Mouse (Mus musculus) erythroblast, adult 5-6 weeks (primary cell): ENCODE measurements around the gene Zfp286. TPM values are rescaled to one million over a fixed set of nuclear protein-coding genes. Genes with fewer than 3 reads are reported as not detected.
"Not testable (repeated sequence)": the region's sequence is repeated elsewhere in the genome, so short reads cannot be mapped to it uniquely, and the experiment has no call there.

Source experiments
- ATAC-seq: replicated peaks from 2 replicates; pipeline ENCODE4 v1.8.0; 2016; ENCODE audit warnings: moderate number of reproducible peaks, mild to moderate bottlenecking, moderate TSS enrichment, inconsistent platforms; ENCODE audit not compliant: poor library complexity, low FRiP score, severe bottlenecking
- total RNA-seq, 2 experiments: library from RNA; stranded (forward) in 1 of 2; stranded (reverse) in 1 of 2; fragments of 150-400 nt in 1 of 2; fragments of 200-764, 138-1000 nt in 1 of 2; gene quantifications; 2 replicates each; pipeline versions ENCODE4 v1.2.3 to v1.2.4; 2015 to 2017; ENCODE audit warnings: low replicate concordance in 2 of 2

Zfp286 gene
- total RNA-seq, 2 experiments from 2014 or later, result not detected

GRCm38 (mm10) chr11:62807965-62808364 is 18.7 kb upstream of the Zfp286 start:
- ATAC-seq, result no peak

GRCm38 (mm10) chr11:62804119-62804518 is 14.9 kb upstream of the Zfp286 start:
- no peak for ATAC-seq

DNA sequence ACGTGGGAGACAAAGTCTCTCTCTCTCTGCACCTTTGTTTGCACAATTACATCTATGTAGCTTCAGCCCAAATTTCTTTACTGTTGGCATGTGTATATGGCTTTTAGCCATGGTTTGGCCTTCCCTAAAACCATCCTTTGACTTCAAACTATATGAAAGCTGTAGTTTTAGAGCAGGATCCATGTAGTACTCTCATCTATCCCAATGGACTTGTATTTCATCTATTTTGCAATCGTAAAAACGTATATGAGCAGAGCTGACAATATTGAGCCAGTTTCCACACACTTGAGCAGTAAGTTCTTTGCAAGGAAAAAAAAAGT is 315 bp upstream of the Zfp286 start:
- no peak for ATAC-seq

- no peak for ATAC-seq
These were observed 12.8 kb downstream of the Zfp286 start for GRCm38 (mm10) chr11:62776510-62776909.

- ATAC-seq, result no peak
These were observed 28.4 kb downstream of the Zfp286 start for GRCm38 (mm10) chr11:62760755-62761457.

GRCm38 (mm10) chr11:62758491-62758890 is 30.8 kb downstream of the Zfp286 start:
- no peak for ATAC-seq

DNA sequence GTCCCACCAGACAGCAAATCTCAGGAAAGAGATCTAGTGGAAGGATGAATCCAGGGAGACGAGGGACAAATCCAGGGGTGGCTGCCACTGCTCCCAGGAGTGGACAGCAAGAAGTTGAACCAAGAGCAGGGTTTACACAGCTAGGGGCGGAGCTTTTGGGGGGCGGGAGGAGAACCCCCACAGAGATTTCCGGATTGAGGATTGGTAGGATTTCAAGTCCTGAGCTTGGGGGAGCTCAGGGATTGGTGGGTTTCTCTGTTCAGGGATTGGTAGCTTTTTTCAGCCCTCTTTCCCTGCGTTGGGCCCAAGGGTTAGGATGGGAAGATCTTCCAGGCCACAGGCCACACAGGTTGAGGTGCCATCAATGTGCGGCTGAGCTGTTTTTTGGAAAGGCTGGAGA is 31.4 kb downstream of the Zfp286 start:
- no peak for ATAC-seq

- no peak for ATAC-seq
These were observed 32.1 kb downstream of the Zfp286 start for GRCm38 (mm10) chr11:62757143-62757507.

- peak; percentile 88 for ATAC-seq
These were observed 32.7 kb downstream of the Zfp286 start for GRCm38 (mm10) chr11:62756456-62757142.

DNA sequence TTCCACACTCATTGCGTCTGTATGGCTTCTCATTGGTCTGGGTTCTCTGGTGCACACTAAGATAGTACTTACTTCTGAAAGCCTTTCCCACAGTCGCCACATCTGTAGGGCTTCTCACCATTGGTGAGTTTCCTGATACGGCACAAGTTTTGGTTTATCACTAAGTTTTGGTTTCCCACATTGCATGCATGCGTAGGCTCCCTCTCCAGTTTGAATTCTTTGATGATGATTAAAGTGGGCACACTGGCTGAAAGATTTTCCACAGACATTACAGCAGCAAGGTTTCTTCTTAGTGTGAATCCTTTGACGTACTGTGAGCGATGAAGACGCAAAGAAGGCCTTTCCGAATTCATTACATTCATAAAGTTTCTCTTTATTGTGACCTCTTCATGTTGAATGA is 36.5 kb downstream of the Zfp286 start, which contains the start of gene Gm10428:
Gene Gm10428 (plus strand): TSS at position 321 of the 400 bp plus-strand sequence.
- no peak for ATAC-seq

GRCm38 (mm10) chr11:62752191-62752590 is 37.1 kb downstream of the Zfp286 start:
- no peak for ATAC-seq

GRCm38 (mm10) chr11:62749445-62749844 is 39.8 kb downstream of the Zfp286 start:
- ATAC-seq, result not testable (repeated sequence)

DNA sequence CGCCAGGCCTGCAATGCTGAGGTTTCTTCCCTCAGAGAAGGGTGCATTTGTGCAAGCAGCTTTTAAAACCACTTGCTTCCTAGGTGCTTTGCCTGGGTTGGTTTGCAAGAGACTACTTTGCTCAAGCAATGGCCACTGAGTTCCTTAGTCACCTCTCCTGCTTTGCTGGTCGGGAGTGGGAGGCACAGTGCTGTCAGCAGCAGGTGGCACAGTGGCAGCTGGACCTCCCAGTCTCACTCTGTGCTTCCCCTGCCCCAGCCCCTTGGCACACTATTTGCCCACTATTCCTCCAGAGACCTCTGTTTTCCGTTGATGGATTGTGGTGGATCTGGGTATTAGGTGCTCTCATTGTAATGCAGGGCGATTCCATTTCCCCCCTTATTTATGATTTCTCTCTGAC is 41.2 kb downstream of the Zfp286 start:
- ATAC-seq, result no peak

GRCm38 (mm10) chr11:62747227-62747626 is 42.0 kb downstream of the Zfp286 start:
- no peak for ATAC-seq

GRCm38 (mm10) chr11:62746001-62746533 is 43.2 kb downstream of the Zfp286 start:
- no peak for ATAC-seq

GRCm38 (mm10) chr11:62744103-62744502 is 45.2 kb downstream of the Zfp286 start:
- peak; percentile 80 for ATAC-seq

DNA sequence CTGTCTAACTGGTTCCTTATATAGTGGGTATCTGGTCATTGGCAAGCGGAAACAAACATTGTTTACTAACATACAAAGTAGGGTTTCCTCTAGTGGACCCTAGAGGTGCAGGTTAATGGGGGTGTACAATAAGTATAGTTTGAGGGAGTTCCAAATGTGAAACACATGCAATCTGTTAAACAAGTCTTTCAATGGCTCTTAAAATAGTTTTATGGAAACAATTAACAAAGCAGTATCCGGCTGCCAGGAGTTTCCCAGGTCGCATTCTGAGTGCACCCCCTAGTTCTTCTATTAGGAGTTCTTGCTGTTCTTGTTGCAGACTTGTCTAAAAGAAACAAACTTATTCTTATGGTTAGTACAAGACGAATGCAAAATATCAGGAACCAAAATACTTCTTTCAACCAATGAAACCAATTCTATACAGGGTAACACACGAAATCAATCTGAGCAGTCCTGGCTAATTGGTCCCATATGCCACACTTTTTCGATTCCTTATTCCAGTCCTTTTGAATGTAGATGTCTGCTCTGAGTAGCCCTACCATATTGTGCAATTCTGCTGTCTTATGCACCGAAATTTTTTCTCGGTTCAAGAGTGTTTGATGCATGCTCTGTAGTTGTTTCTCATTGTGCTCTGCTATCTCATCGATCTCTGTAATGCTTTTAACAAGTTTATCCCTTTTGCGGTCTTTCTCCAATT is 46.9 kb downstream of the Zfp286 start:
- no peak for ATAC-seq

DNA sequence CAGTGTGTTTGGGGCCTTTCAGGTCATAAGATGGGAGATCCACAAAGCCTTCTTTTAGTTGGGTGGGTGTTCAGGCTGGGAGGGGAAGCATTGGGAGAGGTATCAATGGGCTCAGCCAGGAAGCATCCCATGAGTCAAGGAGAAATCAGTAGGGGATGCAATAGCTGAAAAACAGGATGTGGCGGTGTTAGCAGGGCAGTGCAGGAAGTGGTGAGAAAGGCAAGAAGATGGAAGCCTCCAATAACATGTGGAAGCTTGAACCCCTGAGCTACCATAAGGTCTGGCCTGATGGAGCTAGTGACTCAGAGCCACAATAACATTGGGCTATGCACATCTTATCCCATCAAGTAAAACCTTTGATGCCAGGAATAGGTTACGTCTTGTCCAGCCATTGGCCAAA is 48.1 kb downstream of the Zfp286 start:
- ATAC-seq, result no peak

DNA sequence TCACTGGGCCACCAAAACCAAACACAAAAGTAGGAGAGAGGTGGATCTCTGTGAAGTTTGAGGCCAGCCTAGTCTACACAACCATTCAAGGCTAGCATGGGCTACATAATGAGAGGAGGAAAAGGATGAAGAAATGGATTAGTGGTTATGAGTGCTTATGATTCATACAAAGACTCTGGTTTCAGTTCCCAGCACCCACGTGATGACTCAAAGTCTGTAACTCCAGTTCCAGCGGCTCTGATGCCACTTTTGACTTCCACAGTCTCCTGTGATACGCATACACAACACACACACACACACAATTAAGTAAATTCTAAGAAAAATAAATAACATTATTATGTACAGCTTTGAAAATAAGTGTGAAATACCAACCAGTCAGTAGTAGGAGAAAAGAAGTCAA is 56.6 kb downstream of the Zfp286 start:
- no peak for ATAC-seq

- ATAC-seq, result no peak
These were observed 57.3 kb downstream of the Zfp286 start for GRCm38 (mm10) chr11:62732022-62732387.
